Mouse (Mus musculus): ENCODE measurements around the gene Tmem214. TPM values are rescaled to one million over a fixed set of nuclear protein-coding genes. Genes with fewer than 3 reads are reported as not detected.
A peak's percentile ranks its signal among the peaks of the same experiment; 100 is the strongest.

Gene Tmem214
- polyA plus RNA-seq, 1 experiment from 2014 or later, result 37.5 TPM

- no peak overlapping the region for H3K27ac ChIP-seq (replicated peaks; ENCODE audit: low read depth, low read length)
- H3K4me3 ChIP-seq (ENCODE audit: low read depth, low read length), result no peak overlapping the region
- H3K4me1 ChIP-seq (ENCODE audit: control insufficient read depth, insufficient read depth, low read length), result no peaks in the 10 kb centered on the region
- WGBS, result 43% methylated on average over 15 of the region's 15 CpGs
- ATAC-seq (replicated peaks; ENCODE audit: insufficient number of reproducible peaks, low FRiP score, low TSS enrichment, low read depth), result no peak
- H3K4me2 ChIP-seq (ENCODE audit: low read depth, low read length), result no peak overlapping the region
- no peak overlapping the region for H3K9ac ChIP-seq (replicated peaks; ENCODE audit: low read length)
- no peak for DNase-seq (ENCODE audit: low spot score)
- no peaks in the 10 kb centered on the region for H3K36me3 ChIP-seq (replicated peaks; ENCODE audit: control insufficient read depth, insufficient read depth, low read depth, low read length)
- no peaks in the 10 kb centered on the region for H3K27me3 ChIP-seq (ENCODE audit: control insufficient read depth, insufficient read depth, low read length)
- H3K9me3 ChIP-seq (replicated peaks; ENCODE audit: control insufficient read depth, low read length), result no peaks in the 10 kb centered on the region
These were observed 3.5 kb upstream of the Tmem214 start for GRCm38 (mm10) chr5:30864322-30864721.

GRCm38 (mm10) chr5:30866871-30867270, 941 bp upstream of the Tmem214 start:
- no peak overlapping the region for H3K27ac ChIP-seq (replicated peaks; ENCODE audit: low read depth, low read length)
- H3K9me3 ChIP-seq (replicated peaks; ENCODE audit: control insufficient read depth, low read length), result no peaks in the 10 kb centered on the region
- no peak for ATAC-seq (replicated peaks; ENCODE audit: insufficient number of reproducible peaks, low FRiP score, low TSS enrichment, low read depth)
- no peaks in the 10 kb centered on the region for H3K27me3 ChIP-seq (ENCODE audit: control insufficient read depth, insufficient read depth, low read length)
- H3K4me3 ChIP-seq (ENCODE audit: low read depth, low read length), result no peak overlapping the region
- DNase-seq (ENCODE audit: low spot score), result no peak
- H3K36me3 ChIP-seq (replicated peaks; ENCODE audit: control insufficient read depth, insufficient read depth, low read depth, low read length), result peaks cover 4% of the 10 kb centered on the region; the same call in 1 of the 2 replicates
- no peaks in the 10 kb centered on the region for H3K4me1 ChIP-seq (ENCODE audit: control insufficient read depth, insufficient read depth, low read length)
- no peak overlapping the region for H3K4me2 ChIP-seq (ENCODE audit: low read depth, low read length)
- WGBS, result 94% methylated on average over 3 of the region's 3 CpGs
- no peak overlapping the region for H3K9ac ChIP-seq (replicated peaks; ENCODE audit: low read length)

GRCm38 (mm10) chr5:30868981-30869380, 1.2 kb downstream of the Tmem214 start:
- DNase-seq (ENCODE audit: low spot score) (peak; percentile 46), ATAC-seq (replicated peaks; ENCODE audit: insufficient number of reproducible peaks, low FRiP score, low TSS enrichment, low read depth) (no peak)
- 10% methylated on average over 9 of the region's 9 CpGs for WGBS
- no peaks in the 10 kb centered on the region for H3K4me1 ChIP-seq (ENCODE audit: control insufficient read depth, insufficient read depth, low read length)
- peak overlapping the region; percentile 30 for H3K4me2 ChIP-seq (ENCODE audit: low read depth, low read length)
- no peaks in the 10 kb centered on the region for H3K9me3 ChIP-seq (replicated peaks; ENCODE audit: control insufficient read depth, low read length)
- H3K36me3 ChIP-seq (replicated peaks; ENCODE audit: control insufficient read depth, insufficient read depth, low read depth, low read length), result peaks cover 9% of the 10 kb centered on the region
- H3K9ac ChIP-seq (replicated peaks; ENCODE audit: low read length), result peak overlapping the region; percentile 77
- H3K4me3 ChIP-seq (ENCODE audit: low read depth, low read length), result peak overlapping the region; percentile 73
- peak overlapping the region; percentile 15; the same call in 1 of the 2 replicates for H3K27ac ChIP-seq (replicated peaks; ENCODE audit: low read depth, low read length)
- no peaks in the 10 kb centered on the region for H3K27me3 ChIP-seq (ENCODE audit: control insufficient read depth, insufficient read depth, low read length)

- Histone ChIP-seq H3K9me3 (replicated peaks; ENCODE audit: control insufficient read depth, low read length) (no peaks in the 10 kb centered on the region), H3K27me3 (ENCODE audit: control insufficient read depth, insufficient read depth, low read length) (no peaks in the 10 kb centered on the region), H3K36me3 (replicated peaks; ENCODE audit: control insufficient read depth, insufficient read depth, low read depth, low read length) (peaks cover 14% of the 10 kb centered on the region), H3K4me3 (ENCODE audit: low read depth, low read length) (peak overlapping the region; percentile 73), H3K4me1 (ENCODE audit: control insufficient read depth, insufficient read depth, low read length) (no peaks in the 10 kb centered on the region), H3K4me2 (ENCODE audit: low read depth, low read length) (peak overlapping the region; percentile 47), H3K9ac (replicated peaks; ENCODE audit: low read length) (peak overlapping the region; percentile 77), H3K27ac (replicated peaks; ENCODE audit: low read depth, low read length) (peak overlapping the region; percentile 15; the same call in 1 of the 2 replicates)
- DNase-seq (ENCODE audit: low spot score) (peak; percentile 93), ATAC-seq (replicated peaks; ENCODE audit: insufficient number of reproducible peaks, low FRiP score, low TSS enrichment, low read depth) (peak; percentile 84)
- under 1% methylated on average over 63 of the region's 63 CpGs for WGBS
These were observed 1.8 kb downstream of the Tmem214 start for GRCm38 (mm10) chr5:30869405-30870130.

GRCm38 (mm10) chr5:30870131-30870406, 2.3 kb downstream of the Tmem214 start:
- Histone ChIP-seq H3K27me3 (ENCODE audit: control insufficient read depth, insufficient read depth, low read length) (no peaks in the 10 kb centered on the region), H3K9ac (replicated peaks; ENCODE audit: low read length) (peak overlapping the region; percentile 77), H3K36me3 (replicated peaks; ENCODE audit: control insufficient read depth, insufficient read depth, low read depth, low read length) (peaks cover 18% of the 10 kb centered on the region), H3K4me1 (ENCODE audit: control insufficient read depth, insufficient read depth, low read length) (no peaks in the 10 kb centered on the region), H3K4me3 (ENCODE audit: low read depth, low read length) (peak overlapping the region; percentile 73), H3K4me2 (ENCODE audit: low read depth, low read length) (peak overlapping the region; percentile 47), H3K9me3 (replicated peaks; ENCODE audit: control insufficient read depth, low read length) (no peaks in the 10 kb centered on the region), H3K27ac (replicated peaks; ENCODE audit: low read depth, low read length) (no peak overlapping the region)
- ATAC-seq (replicated peaks; ENCODE audit: insufficient number of reproducible peaks, low FRiP score, low TSS enrichment, low read depth) (no peak), DNase-seq (ENCODE audit: low spot score) (no peak)
- WGBS, result 28% methylated on average over 2 of the region's 2 CpGs

- H3K4me2 ChIP-seq (ENCODE audit: low read depth, low read length), result no peak overlapping the region
- H3K4me1 ChIP-seq (ENCODE audit: control insufficient read depth, insufficient read depth, low read length), result no peaks in the 10 kb centered on the region
- H3K36me3 ChIP-seq (replicated peaks; ENCODE audit: control insufficient read depth, insufficient read depth, low read depth, low read length), result peaks cover 31% of the 10 kb centered on the region
- H3K9me3 ChIP-seq (replicated peaks; ENCODE audit: control insufficient read depth, low read length), result no peaks in the 10 kb centered on the region
- H3K4me3 ChIP-seq (ENCODE audit: low read depth, low read length), result no peak overlapping the region
- no peak overlapping the region for H3K9ac ChIP-seq (replicated peaks; ENCODE audit: low read length)
- DNase-seq (ENCODE audit: low spot score) (no peak), ATAC-seq (replicated peaks; ENCODE audit: insufficient number of reproducible peaks, low FRiP score, low TSS enrichment, low read depth) (no peak)
- H3K27me3 ChIP-seq (ENCODE audit: control insufficient read depth, insufficient read depth, low read length), result no peaks in the 10 kb centered on the region
- WGBS, result 93% methylated on average over 9 of the region's 9 CpGs
- no peak overlapping the region for H3K27ac ChIP-seq (replicated peaks; ENCODE audit: low read depth, low read length)
These were observed 4.8 kb downstream of the Tmem214 start for GRCm38 (mm10) chr5:30872574-30872973.

- WGBS, result 87% methylated on average over 7 of the region's 7 CpGs
- Histone ChIP-seq H3K9ac (replicated peaks; ENCODE audit: low read length) (no peak overlapping the region), H3K4me3 (ENCODE audit: low read depth, low read length) (no peak overlapping the region), H3K36me3 (replicated peaks; ENCODE audit: control insufficient read depth, insufficient read depth, low read depth, low read length) (peaks cover 31% of the 10 kb centered on the region), H3K27ac (replicated peaks; ENCODE audit: low read depth, low read length) (no peak overlapping the region), H3K4me1 (ENCODE audit: control insufficient read depth, insufficient read depth, low read length) (no peaks in the 10 kb centered on the region), H3K27me3 (ENCODE audit: control insufficient read depth, insufficient read depth, low read length) (no peaks in the 10 kb centered on the region), H3K9me3 (replicated peaks; ENCODE audit: control insufficient read depth, low read length) (no peaks in the 10 kb centered on the region), H3K4me2 (ENCODE audit: low read depth, low read length) (no peak overlapping the region)
- no peak for ATAC-seq (replicated peaks; ENCODE audit: insufficient number of reproducible peaks, low FRiP score, low TSS enrichment, low read depth)
- DNase-seq (ENCODE audit: low spot score), result no peak
These were observed 6.6 kb downstream of the Tmem214 start for GRCm38 (mm10) chr5:30874365-30874764.

- no peak overlapping the region for H3K4me2 ChIP-seq (ENCODE audit: low read depth, low read length)
- H3K9ac ChIP-seq (replicated peaks; ENCODE audit: low read length), result no peak overlapping the region
- no peaks in the 10 kb centered on the region for H3K27me3 ChIP-seq (ENCODE audit: control insufficient read depth, insufficient read depth, low read length)
- ATAC-seq (replicated peaks; ENCODE audit: insufficient number of reproducible peaks, low FRiP score, low TSS enrichment, low read depth) (no peak), DNase-seq (ENCODE audit: low spot score) (peak; percentile 55)
- WGBS, result 29% methylated on average over 6 of the region's 6 CpGs
- H3K4me1 ChIP-seq (ENCODE audit: control insufficient read depth, insufficient read depth, low read length), result no peaks in the 10 kb centered on the region
- H3K4me3 ChIP-seq (ENCODE audit: low read depth, low read length), result no peak overlapping the region
- H3K9me3 ChIP-seq (replicated peaks; ENCODE audit: control insufficient read depth, low read length), result no peaks in the 10 kb centered on the region
- H3K27ac ChIP-seq (replicated peaks; ENCODE audit: low read depth, low read length), result no peak overlapping the region
- H3K36me3 ChIP-seq (replicated peaks; ENCODE audit: control insufficient read depth, insufficient read depth, low read depth, low read length), result peaks cover 23% of the 10 kb centered on the region
These were observed 10.8 kb downstream of the Tmem214 start for GRCm38 (mm10) chr5:30878616-30879015.

Data from embryonic facial prominence, embryonic 11.5 days (tissue).